Mouse (Mus musculus) lung, adult 2 months (tissue): ENCODE measurements around the gene Pcbp2.

ENCODE experiments used
- CTCF ChIP-seq: fragments of 200-500 bp; IDR thresholded peaks from 2 replicates; pipeline ENCODE4 v1.5.1; 2011; ENCODE audit warnings: mild to moderate bottlenecking, low read length, control low read depth; ENCODE audit not compliant: insufficient read depth
- POLR2A ChIP-seq: fragments of 200-500 bp; IDR thresholded peaks from 2 replicates; pipeline ENCODE4 v1.6.1; 2011; ENCODE audit warnings: low read depth, mild to moderate bottlenecking, control low read depth, low read length, borderline replicate concordance; ENCODE audit errors: extremely low read depth

GRCm38 (mm10) chr15:102446448-102446847 is 23.9 kb upstream of the Pcbp2 start:
- TF ChIP-seq CTCF (no peak), POLR2A (no peak)
